In the genomic region with DNA sequence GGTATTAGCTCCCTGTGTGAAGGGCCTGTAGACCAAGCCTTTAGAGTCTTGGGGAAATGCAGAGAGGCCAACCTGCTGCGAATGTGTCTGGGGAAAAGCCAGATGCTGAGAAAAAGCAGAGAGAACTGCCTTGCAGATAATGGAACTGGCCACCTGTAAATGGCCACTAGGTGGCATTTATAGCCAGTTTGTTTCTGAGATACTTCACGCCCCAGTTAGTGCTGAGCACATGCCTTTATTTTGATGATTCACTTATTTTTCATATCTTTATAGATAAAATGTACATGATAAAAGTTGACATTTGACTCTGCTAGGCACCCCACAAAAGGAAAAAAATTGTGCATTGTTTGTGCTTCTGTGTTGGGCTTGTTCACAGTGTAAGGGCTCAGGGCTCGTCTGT, we compare ENCODE assay signal across 11 mouse cellular contexts. TPM values are rescaled to one million over a fixed set of nuclear protein-coding genes. Genes with fewer than 3 reads are reported as not detected.
DNase-seq lines count a peak whose midpoint lies in the region; ATAC-seq and TF ChIP-seq lines count a peak whose summit lies in the region.
"Had no signal": no experiment of that assay in that cellular context is flagged by ENCODE, and none has a peak within 500 bp of the region (broad histone marks: within the 10 kb centered on the region; RNA-seq: fewer than 3 reads in every experiment).

No protein-coding gene starts in this region.

- no peak overlapping the region for H3K9ac ChIP-seq in forebrain, postnatal 0 days
- H3K9ac ChIP-seq in forebrain, embryonic 13.5 days, result no peak overlapping the region
- no peak overlapping the region for H3K9ac ChIP-seq in liver, embryonic 12.5 days
- no peak overlapping the region for H3K9ac ChIP-seq in liver, postnatal 0 days (replicated peaks)

- peak; percentile 42 for ATAC-seq in forebrain, postnatal 0 days
- ATAC-seq in forebrain, embryonic 13.5 days, result no peak
- ATAC-seq in liver, embryonic 12.5 days, result no peak
- no peak for ATAC-seq in liver, postnatal 0 days

- no peak for TF ChIP-seq EP300 in liver, postnatal 0 days (IDR thresholded peaks at IDR 0.05; ENCODE audit: low read depth)

- TF ChIP-seq CTCF in forebrain, postnatal 0 days (IDR thresholded peaks at IDR 0.05; ENCODE audit: low read depth), result peak; percentile 76
- peak; percentile 75 for TF ChIP-seq CTCF in liver, postnatal 0 days (IDR thresholded peaks at IDR 0.05; ENCODE audit: low read depth)

- H3K4me1 ChIP-seq in forebrain, postnatal 0 days (ENCODE audit: insufficient read depth), result no peaks in the 10 kb centered on the region
- no peaks in the 10 kb centered on the region for H3K4me1 ChIP-seq in forebrain, embryonic 13.5 days
- 0 out of 2 replicates have a peak, but pooled peaks cover 3% of the 10 kb centered on the region for H3K4me1 ChIP-seq in liver, embryonic 12.5 days
- no peaks in the 10 kb centered on the region for H3K4me1 ChIP-seq in liver, postnatal 0 days (ENCODE audit: insufficient read depth)

- DNase-seq in forebrain, postnatal 0 days, result peak; percentile 36
- DNase-seq in liver (peak; percentile 20), ZHBTc4 (ENCODE audit: low read depth, low spot score) (peak; percentile 59)
- DNase-seq in liver, postnatal 0 days, result no peak
- no peak for DNase-seq in gastrocnemius, adult 18-20 months (ENCODE audit: low spot score)
- no peak for DNase-seq in thymus, adult 18-20 months

- H3K27ac ChIP-seq in forebrain, postnatal 0 days (ENCODE audit: low read depth, low read length), result no peak overlapping the region
- H3K27ac ChIP-seq in forebrain, embryonic 13.5 days, result no peak overlapping the region
- H3K27ac ChIP-seq in liver, embryonic 12.5 days, result no peak overlapping the region
- no peak overlapping the region for H3K27ac ChIP-seq in liver, postnatal 0 days (ENCODE audit: low read depth)

- no peaks in the 10 kb centered on the region for H3K9me3 ChIP-seq in forebrain, postnatal 0 days (ENCODE audit: low read length)
- no peaks in the 10 kb centered on the region for H3K9me3 ChIP-seq in forebrain, embryonic 13.5 days (replicated peaks)
- no peaks in the 10 kb centered on the region for H3K9me3 ChIP-seq in liver, embryonic 12.5 days (replicated peaks)
- H3K9me3 ChIP-seq in liver, postnatal 0 days (ENCODE audit: low read length), result no peaks in the 10 kb centered on the region

- H3K27me3 ChIP-seq in forebrain, postnatal 0 days (ENCODE audit: insufficient read depth, low read length), result no peaks in the 10 kb centered on the region
- H3K27me3 ChIP-seq in forebrain, embryonic 13.5 days, result no peaks in the 10 kb centered on the region
- H3K27me3 ChIP-seq in liver, embryonic 12.5 days (replicated peaks), result no peaks in the 10 kb centered on the region
- H3K27me3 ChIP-seq in liver, postnatal 0 days (ENCODE audit: insufficient read depth, low read length), result no peaks in the 10 kb centered on the region

- H3K36me3 ChIP-seq in forebrain, postnatal 0 days (ENCODE audit: insufficient read depth), result peaks cover 76% of the 10 kb centered on the region
- peaks cover 92% of the 10 kb centered on the region for H3K36me3 ChIP-seq in forebrain, embryonic 13.5 days (ENCODE audit: poor library complexity, severe bottlenecking)
- H3K36me3 ChIP-seq in liver, embryonic 12.5 days, result peaks cover 23% of the 10 kb centered on the region
- H3K36me3 ChIP-seq in liver, postnatal 0 days (replicated peaks; ENCODE audit: insufficient read depth, low read length), result 0 out of 2 replicates have a peak, but pooled peaks cover 3% of the 10 kb centered on the region

- H3K4me3 ChIP-seq in forebrain, postnatal 0 days (ENCODE audit: low read depth, low read length), result no peak overlapping the region
- H3K4me3 ChIP-seq in forebrain, embryonic 13.5 days, result no peak overlapping the region
- no peak overlapping the region for H3K4me3 ChIP-seq in liver, embryonic 12.5 days
- no peak overlapping the region for H3K4me3 ChIP-seq in liver, postnatal 0 days (ENCODE audit: low read depth, low read length)
- H3K4me3 ChIP-seq: erythroblast, embryonic 14.5 days had no signal

- H3K4me2 ChIP-seq in forebrain, postnatal 0 days (ENCODE audit: low read depth), result no peak overlapping the region
- no peak overlapping the region for H3K4me2 ChIP-seq in forebrain, embryonic 13.5 days
- no peak overlapping the region for H3K4me2 ChIP-seq in liver, embryonic 12.5 days
- no peak overlapping the region for H3K4me2 ChIP-seq in liver, postnatal 0 days (ENCODE audit: low read depth, low read length)

- WGBS in forebrain, postnatal 0 days, result 61% methylated on average over 3 of the region's 3 CpGs
- 63% methylated on average over 3 of the region's 3 CpGs for WGBS in forebrain, embryonic 13.5 days
- 55% methylated on average over 3 of the region's 3 CpGs for WGBS in liver, embryonic 12.5 days (ENCODE audit: insufficient replicate concordance)
- 60% methylated on average over 3 of the region's 3 CpGs for WGBS in liver, postnatal 0 days (ENCODE audit: insufficient replicate concordance)

RNA-seq across cellular contexts. Expression of a gene that starts 17.7 kb away (rescaled TPM):
- 103 and 118 TPM in 2 replicates for total RNA-seq in forebrain, postnatal 0 days (2014; rRNA removed)
- 241 and 330 TPM in 2 replicates for polyA plus RNA-seq in forebrain, postnatal 0 days (2015; fragmentation: Nextera tagmentation; extraction: Ambion mirVana)
- polyA plus RNA-seq in forebrain, embryonic 13.5 days (2015; fragmentation: Nextera tagmentation; extraction: Ambion mirVana), result 199 and 202 TPM in 2 replicates
- 13.7 and 14.5 TPM in 2 replicates for polyA plus RNA-seq in liver, embryonic 12.5 days (2016; fragmentation: Nextera tagmentation; extraction: Ambion mirVana)
- polyA plus RNA-seq in liver, postnatal 0 days (2015; fragmentation: Nextera tagmentation; extraction: Ambion mirVana), result 5.3 and 7.1 TPM in 2 replicates
- 1 to 10 TPM; 4.5 to 5.0 TPM for total RNA-seq in gastrocnemius, adult 18-20 months (2021)

RNA-seq across cellular contexts. Expression of a gene that starts 33.6 kb away (rescaled TPM):
- not detected in 2 replicates for total RNA-seq in forebrain, postnatal 0 days (2014; rRNA removed)
- polyA plus RNA-seq in forebrain, postnatal 0 days (2015; fragmentation: Nextera tagmentation; extraction: Ambion mirVana), result 2.5 and 3.4 TPM in 2 replicates
- 1.8 and 2.9 TPM in 2 replicates for polyA plus RNA-seq in forebrain, embryonic 13.5 days (2015; fragmentation: Nextera tagmentation; extraction: Ambion mirVana)
- 0.81 TPM in 2 replicates for polyA plus RNA-seq in liver, embryonic 12.5 days (2016; fragmentation: Nextera tagmentation; extraction: Ambion mirVana)
- 0.28 TPM in 1 of 2 replicates, not detected in the other for polyA plus RNA-seq in liver, postnatal 0 days (2015; fragmentation: Nextera tagmentation; extraction: Ambion mirVana)
- total RNA-seq in gastrocnemius, adult 18-20 months (2021), result not detected
- total RNA-seq: ES-E14; left cerebral cortex, adult 18-20 months had no signal
- polyA plus RNA-seq: erythroblast, embryonic 14.5 days had no signal

RNA-seq across cellular contexts. Expression of a gene that starts 49.7 kb away (rescaled TPM):
- not detected in 2 replicates for total RNA-seq in forebrain, postnatal 0 days (2014; rRNA removed)
- not detected in 2 replicates for polyA plus RNA-seq in forebrain, postnatal 0 days (2015; fragmentation: Nextera tagmentation; extraction: Ambion mirVana)
- polyA plus RNA-seq in forebrain, embryonic 13.5 days (2015; fragmentation: Nextera tagmentation; extraction: Ambion mirVana), result not detected in 2 replicates
- not detected in 2 replicates for polyA plus RNA-seq in liver, embryonic 12.5 days (2016; fragmentation: Nextera tagmentation; extraction: Ambion mirVana)
- not detected in 2 replicates for polyA plus RNA-seq in liver, postnatal 0 days (2015; fragmentation: Nextera tagmentation; extraction: Ambion mirVana)
- total RNA-seq in gastrocnemius, adult 18-20 months (2021), result not detected
- total RNA-seq: ES-E14; left cerebral cortex, adult 18-20 months had no signal
- polyA plus RNA-seq: erythroblast, embryonic 14.5 days had no signal

Comparison
In these comparisons a context has a peak if more than half of its experiments do, and no peak if none do; other contexts are left out.
1. DNase-seq: peak in forebrain, postnatal 0 days (single experiment), liver (single experiment) and ZHBTc4 (single experiment); none in liver, postnatal 0 days (single experiment), gastrocnemius, adult 18-20 months (single experiment) and thymus, adult 18-20 months (0 of 2).
2. RNA of a gene that starts 17.7 kb away (polyA plus RNA-seq): 241 to 330 TPM in forebrain, postnatal 0 days and 199 to 202 TPM in forebrain, embryonic 13.5 days; 13.7 to 14.5 TPM in liver, embryonic 12.5 days and 5.3 to 7.1 TPM in liver, postnatal 0 days; every median in the first group is over 10 times any median in the second.